In genomic region chr5:110769272-110769671, GRCm38 (mm10) we compare ENCODE assay signal across 9 mouse cellular contexts. TPM values are rescaled to one million over a fixed set of nuclear protein-coding genes. Genes with fewer than 3 reads are reported as not detected.
DNase-seq lines count a peak whose midpoint lies in the region; ATAC-seq and TF ChIP-seq lines count a peak whose summit lies in the region.
"Had no signal": no experiment of that assay in that cellular context is flagged by ENCODE, and none has a peak within 500 bp of the region (broad histone marks: within the 10 kb centered on the region; RNA-seq: fewer than 3 reads in every experiment).

No protein-coding gene starts in this region.

- ATAC-seq in G1E (ENCODE audit: extremely low read depth, insufficient number of reproducible peaks, low FRiP score, poor library complexity, severe bottlenecking) = no peak
- ATAC-seq in heart, embryonic 16.5 days (replicated peaks; ENCODE audit: extremely low read depth, insufficient read depth, low FRiP score) = no peak
- no peak for ATAC-seq in liver, postnatal 0 days
- ATAC-seq in monocyte, adult 5-6 weeks (replicated peaks; ENCODE audit: insufficient number of reproducible peaks, low FRiP score, low TSS enrichment, poor library complexity, severe bottlenecking) = no peak

- H3K79me2 ChIP-seq in heart, adult 2 months (replicated peaks; ENCODE audit: control insufficient read depth, insufficient read depth, low read length) = peaks cover 12% of the 10 kb centered on the region

- TF ChIP-seq EP300 in heart, adult 2 months (IDR thresholded peaks at IDR 0.05; ENCODE audit: insufficient read depth, low read depth, low read length) = no peak
- TF ChIP-seq EP300 in liver, postnatal 0 days (IDR thresholded peaks at IDR 0.05; ENCODE audit: low read depth) = no peak

- TF ChIP-seq POLR2A in heart, adult 2 months (IDR thresholded peaks at IDR 0.05; ENCODE audit: insufficient read depth, low read depth, low read length) = no peak

- no peaks in the 10 kb centered on the region for H3K9me3 ChIP-seq in G1E (replicated peaks)
- H3K9me3 ChIP-seq in heart, embryonic 16.5 days (replicated peaks; ENCODE audit: control insufficient read depth, low read length) = no peaks in the 10 kb centered on the region
- H3K9me3 ChIP-seq in liver, postnatal 0 days (ENCODE audit: low read length) = no peaks in the 10 kb centered on the region

- H3K4me1 ChIP-seq in heart, adult 2 months (ENCODE audit: control insufficient read depth, insufficient read depth, low read length) = peaks cover 2% of the 10 kb centered on the region
- peaks cover 65% of the 10 kb centered on the region for H3K4me1 ChIP-seq in G1E (ENCODE audit: insufficient read depth, low read depth, low read length)
- H3K4me1 ChIP-seq in heart, embryonic 16.5 days (ENCODE audit: control insufficient read depth, insufficient read depth, low read length) = peaks cover 12% of the 10 kb centered on the region
- H3K4me1 ChIP-seq in liver, postnatal 0 days (ENCODE audit: insufficient read depth) = peaks cover 23% of the 10 kb centered on the region

- peak overlapping the region; percentile 86 for H3K4me2 ChIP-seq in heart, embryonic 16.5 days (ENCODE audit: low read depth, low read length)
- peak overlapping the region; percentile 73 for H3K4me2 ChIP-seq in liver, postnatal 0 days (ENCODE audit: low read depth, low read length)

- DNase-seq in heart, adult 2 months = no peak
- DNase-seq in heart, adult 18-20 months = no peak
- no peak for DNase-seq in G1E (ENCODE audit: low spot score)
- DNase-seq in liver, postnatal 0 days = no peak
- DNase-seq in frontal cortex, postnatal 36 days (ENCODE audit: low spot score in 2 of 2) = no peak
- DNase-seq in urinary bladder, adult 18-20 months (ENCODE audit: low spot score in 2 of 2) = no peak
- DNase-seq: thymus, postnatal 14 days had no signal

- H3K27me3 ChIP-seq in heart, adult 2 months (ENCODE audit: control insufficient read depth, insufficient read depth, low read length) = no peaks in the 10 kb centered on the region
- no peaks in the 10 kb centered on the region for H3K27me3 ChIP-seq in G1E (ENCODE audit: insufficient read depth, low read length)
- H3K27me3 ChIP-seq in heart, embryonic 16.5 days (ENCODE audit: control insufficient read depth, insufficient read depth, low read length) = no peaks in the 10 kb centered on the region
- H3K27me3 ChIP-seq in liver, postnatal 0 days (ENCODE audit: insufficient read depth, low read length) = no peaks in the 10 kb centered on the region

- H3K27ac ChIP-seq in heart, adult 2 months = no peak overlapping the region
- H3K27ac ChIP-seq in heart, embryonic 16.5 days (ENCODE audit: low read length) = no peak overlapping the region
- H3K27ac ChIP-seq in liver, postnatal 0 days (ENCODE audit: low read depth) = peak overlapping the region; percentile 98

- H3K9ac ChIP-seq in heart, adult 2 months (ENCODE audit: low read depth, low read length) = 0 out of 2 replicates have a peak overlapping the region, but pooled peaks have one; percentile 9
- peak overlapping the region; percentile 93 for H3K9ac ChIP-seq in heart, embryonic 16.5 days (ENCODE audit: low read length)
- H3K9ac ChIP-seq in liver, postnatal 0 days (replicated peaks) = peak overlapping the region; percentile 93

- H3K4me3 ChIP-seq in heart, adult 2 months = peak overlapping the region; percentile 15
- peak overlapping the region; percentile 93 for H3K4me3 ChIP-seq in G1E (ENCODE audit: low read depth, low read length)
- peak overlapping the region; percentile 95 for H3K4me3 ChIP-seq in heart, embryonic 16.5 days (ENCODE audit: low read length)
- H3K4me3 ChIP-seq in liver, postnatal 0 days (ENCODE audit: low read depth, low read length) = peak overlapping the region; percentile 95

- H3K36me3 ChIP-seq in heart, adult 2 months (ENCODE audit: control insufficient read depth, insufficient read depth, low read length) = peaks cover 6% of the 10 kb centered on the region
- peaks cover 56% of the 10 kb centered on the region for H3K36me3 ChIP-seq in G1E (replicated peaks)
- H3K36me3 ChIP-seq in heart, embryonic 16.5 days (ENCODE audit: control insufficient read depth, insufficient read depth) = peaks cover 6% of the 10 kb centered on the region
- H3K36me3 ChIP-seq in liver, postnatal 0 days (replicated peaks; ENCODE audit: insufficient read depth, low read length) = peaks cover 12% of the 10 kb centered on the region

- intact Hi-C loops in heart, adult 2 months (cut with DNase I) = no loop called here

- 40% methylated on average over 4 of the region's 4 CpGs for whole genome bisulfite sequencing in heart, adult 2 months
- 52% methylated on average over 4 of the region's 4 CpGs for WGBS in heart, embryonic 16.5 days
- WGBS in liver, postnatal 0 days (ENCODE audit: insufficient replicate concordance) = 35% methylated on average over 4 of the region's 4 CpGs

- no peak for TF ChIP-seq CTCF in heart, adult 2 months (IDR thresholded peaks at IDR 0.05)
- TF ChIP-seq CTCF in G1E (IDR thresholded peaks at IDR 0.05; ENCODE audit: low read depth, low read length) = no peak
- no peak for TF ChIP-seq CTCF in liver, postnatal 0 days (IDR thresholded peaks at IDR 0.05; ENCODE audit: low read depth)

RNA-seq across cellular contexts. Expression of gene Ep400, which starts 1.2 kb away (rescaled TPM):
- 10 to 100 TPM; 31.4 to 32.6 TPM for total RNA-seq in heart, adult 2 months (2021)
- polyA plus RNA-seq in heart, adult 2 months (2012; rRNA removed) = 18.4 and 21.0 TPM in 2 replicates
- 10 to 100 TPM; 30.0 to 33.5 TPM for total RNA-seq in heart, adult 18-20 months (2021)
- total RNA-seq in G1E (2014; fragmentation: Nextera tagmentation) = 162 and 172 TPM in 2 replicates
- total RNA-seq in G1E (2017) = 35.4 and 42.0 TPM in 2 replicates
- 90.5 and 129 TPM in 2 replicates for polyA plus RNA-seq in G1E (2012)
- polyA plus RNA-seq in heart, embryonic 16.5 days (2015; fragmentation: Nextera tagmentation; extraction: Ambion mirVana) = 26.0 and 28.9 TPM in 2 replicates
- 9.3 and 10.6 TPM in 2 replicates for polyA plus RNA-seq in liver, postnatal 0 days (2015; fragmentation: Nextera tagmentation; extraction: Ambion mirVana)
- total RNA-seq in monocyte, adult 5-6 weeks (2017) = 73.3 to 97.0 TPM (median 81.0 TPM) in 3 replicates

RNA-seq across cellular contexts. Expression of gene Pus1, which starts 11.2 kb away (rescaled TPM):
- 10 to 100 TPM; 19.1 to 21.3 TPM for total RNA-seq in heart, adult 2 months (2021)
- polyA plus RNA-seq in heart, adult 2 months (2012; rRNA removed) = 15.8 and 16.2 TPM in 2 replicates
- total RNA-seq in heart, adult 18-20 months (2021) = 10 to 100 TPM; 23.2 to 23.8 TPM
- total RNA-seq in G1E (2014; fragmentation: Nextera tagmentation) (17.8 and 19.5 TPM in 2 replicates), G1E (2017) (72.6 and 72.9 TPM in 2 replicates)
- polyA plus RNA-seq in G1E (2012) = 143 and 177 TPM in 2 replicates
- polyA plus RNA-seq in heart, embryonic 16.5 days (2015; fragmentation: Nextera tagmentation; extraction: Ambion mirVana) = 31.3 and 33.9 TPM in 2 replicates
- 16.9 and 19.0 TPM in 2 replicates for polyA plus RNA-seq in liver, postnatal 0 days (2015; fragmentation: Nextera tagmentation; extraction: Ambion mirVana)
- 26.3 to 29.9 TPM (median 28.8 TPM) in 3 replicates for total RNA-seq in monocyte, adult 5-6 weeks (2017)

RNA-seq across cellular contexts. Expression of gene Ulk1, which starts 40.6 kb away (rescaled TPM):
- total RNA-seq in heart, adult 2 months (2021) = 10 to 100 TPM; 64.8 to 82.1 TPM
- polyA plus RNA-seq in heart, adult 2 months (2012; rRNA removed) = 55.9 and 62.6 TPM in 2 replicates
- total RNA-seq in heart, adult 18-20 months (2021) = 10 to 100 TPM; 66.3 to 78.1 TPM
- total RNA-seq in G1E (2014; fragmentation: Nextera tagmentation) (70.7 and 75.9 TPM in 2 replicates), G1E (2017) (12.9 and 19.0 TPM in 2 replicates)
- 233 and 256 TPM in 2 replicates for polyA plus RNA-seq in G1E (2012)
- 10.0 and 13.1 TPM in 2 replicates for polyA plus RNA-seq in heart, embryonic 16.5 days (2015; fragmentation: Nextera tagmentation; extraction: Ambion mirVana)
- polyA plus RNA-seq in liver, postnatal 0 days (2015; fragmentation: Nextera tagmentation; extraction: Ambion mirVana) = 7.9 and 8.1 TPM in 2 replicates
- 12.3 to 43.3 TPM (median 17.1 TPM) in 3 replicates for total RNA-seq in monocyte, adult 5-6 weeks (2017)

Comparison
In these comparisons a context has a peak if more than half of its experiments do, and no peak if none do; other contexts are left out.
1. H3K4me3 ChIP-seq: peak in every context shown above with its lines; median percentile 95 in heart, embryonic 16.5 days; 95 in liver, postnatal 0 days; 93 in G1E; 15 in heart, adult 2 months.
2. H3K9ac ChIP-seq: peak in every context shown above with its lines; median percentile 93 in heart, embryonic 16.5 days; 93 in liver, postnatal 0 days; 9 in heart, adult 2 months.